ENCODE assay signal across 10 mouse cellular contexts in genomic region chr17:78244752-78245151, GRCm38 (mm10). TPM values are rescaled to one million over a fixed set of nuclear protein-coding genes. Genes with fewer than 3 reads are reported as not detected.
DNase-seq lines count a peak whose midpoint lies in the region; ATAC-seq and TF ChIP-seq lines count a peak whose summit lies in the region.
"Had no signal": no experiment of that assay in that cellular context is flagged by ENCODE, and none has a peak within 500 bp of the region (broad histone marks: within the 10 kb centered on the region; RNA-seq: fewer than 3 reads in every experiment).

No protein-coding gene starts in this region.

- no peaks in the 10 kb centered on the region for H3K27me3 ChIP-seq in heart, embryonic 11.5 days (ENCODE audit: control insufficient read depth, insufficient read depth, low read length)
- no peaks in the 10 kb centered on the region for H3K27me3 ChIP-seq in kidney, embryonic 16.5 days (ENCODE audit: insufficient read depth, low read length)
- H3K27me3 ChIP-seq in liver, postnatal 0 days (ENCODE audit: insufficient read depth, low read length): no peaks in the 10 kb centered on the region

- ATAC-seq in heart, embryonic 11.5 days (replicated peaks; ENCODE audit: insufficient number of reproducible peaks, low FRiP score, low TSS enrichment): no peak
- ATAC-seq in kidney, embryonic 16.5 days (ENCODE audit: low FRiP score, low TSS enrichment): no peak
- ATAC-seq in liver, postnatal 0 days: no peak

- WGBS in heart, embryonic 11.5 days (ENCODE audit: insufficient replicate concordance): 53% methylated on average over 6 of the region's 6 CpGs
- 41% methylated on average over 6 of the region's 6 CpGs for WGBS in lung, adult 2 months
- 41% methylated on average over 6 of the region's 6 CpGs for WGBS in kidney, embryonic 16.5 days
- WGBS in liver, postnatal 0 days (ENCODE audit: insufficient replicate concordance): 46% methylated on average over 6 of the region's 6 CpGs

- no peak for TF ChIP-seq EP300 in liver, postnatal 0 days (IDR thresholded peaks at IDR 0.05; ENCODE audit: low read depth)

- H3K36me3 ChIP-seq in heart, embryonic 11.5 days (ENCODE audit: control insufficient read depth, insufficient read depth, low read length): no peaks in the 10 kb centered on the region
- H3K36me3 ChIP-seq in kidney, embryonic 16.5 days (ENCODE audit: insufficient read depth, low read length): no peaks in the 10 kb centered on the region
- H3K36me3 ChIP-seq in liver, postnatal 0 days (replicated peaks; ENCODE audit: insufficient read depth, low read length): no peaks in the 10 kb centered on the region

- no peaks in the 10 kb centered on the region for H3K9me3 ChIP-seq in heart, embryonic 11.5 days (replicated peaks; ENCODE audit: control insufficient read depth, low read length)
- no peaks in the 10 kb centered on the region for H3K9me3 ChIP-seq in kidney, embryonic 16.5 days (ENCODE audit: low read length)
- no peaks in the 10 kb centered on the region for H3K9me3 ChIP-seq in liver, postnatal 0 days (ENCODE audit: low read length)

- H3K4me3 ChIP-seq in heart, embryonic 11.5 days (ENCODE audit: low read depth, low read length): no peak overlapping the region
- H3K4me3 ChIP-seq in lung, adult 2 months (replicated peaks; ENCODE audit: extremely low read depth, low read depth, low read length): peak overlapping the region; percentile 13
- H3K4me3 ChIP-seq in kidney, embryonic 16.5 days (ENCODE audit: low read length): no peak overlapping the region
- no peak overlapping the region for H3K4me3 ChIP-seq in liver, postnatal 0 days (ENCODE audit: low read depth, low read length)

- H3K4me1 ChIP-seq in heart, embryonic 11.5 days (ENCODE audit: control insufficient read depth, insufficient read depth, low read length): peaks cover 21% of the 10 kb centered on the region
- H3K4me1 ChIP-seq in lung, adult 2 months (ENCODE audit: control insufficient read depth, insufficient read depth, low read length): peaks cover 37% of the 10 kb centered on the region
- H3K4me1 ChIP-seq in kidney, embryonic 16.5 days (ENCODE audit: insufficient read depth, low read length): peaks cover 48% of the 10 kb centered on the region
- H3K4me1 ChIP-seq in liver, postnatal 0 days (ENCODE audit: insufficient read depth): peaks cover 20% of the 10 kb centered on the region

- no peak for TF ChIP-seq CTCF in lung, adult 2 months (IDR thresholded peaks at IDR 0.05; ENCODE audit: insufficient read depth, low read length)
- no peak for TF ChIP-seq CTCF in liver, postnatal 0 days (IDR thresholded peaks at IDR 0.05; ENCODE audit: low read depth)

- TF ChIP-seq POLR2A in lung, adult 2 months (IDR thresholded peaks at IDR 0.05; ENCODE audit: borderline replicate concordance, extremely low read depth, low read depth, low read length): no peak

- DNase-seq in heart, adult 8-10 months (ENCODE audit: low spot score): peak; percentile 49
- DNase-seq in lung, adult 2 months: no peak
- DNase-seq in lung, postnatal 14 days: no peak
- DNase-seq in liver, postnatal 0 days: no peak
- no peak for DNase-seq in layer of hippocampus, adult 18-20 months (ENCODE audit: low spot score in 2 of 2)
- no peak for DNase-seq in frontal cortex, postnatal 36 days (ENCODE audit: low spot score in 2 of 2)
- DNase-seq: right cerebral cortex, postnatal 25 days had no signal

- no peak overlapping the region for H3K4me2 ChIP-seq in heart, embryonic 11.5 days
- H3K4me2 ChIP-seq in kidney, embryonic 16.5 days (replicated peaks; ENCODE audit: low read depth, low read length): no peak overlapping the region
- peak overlapping the region; percentile 40; the same call in 1 of the 2 replicates for H3K4me2 ChIP-seq in liver, postnatal 0 days (ENCODE audit: low read depth, low read length)

- H3K27ac ChIP-seq in heart, embryonic 11.5 days (ENCODE audit: low read depth, low read length): no peak overlapping the region
- peak overlapping the region; percentile 39 for H3K27ac ChIP-seq in kidney, embryonic 16.5 days (ENCODE audit: low read length)
- peak overlapping the region; percentile 24; the same call in 1 of the 2 replicates for H3K27ac ChIP-seq in liver, postnatal 0 days (ENCODE audit: low read depth)
- H3K27ac ChIP-seq: macrophage had no signal

- no peak overlapping the region for H3K9ac ChIP-seq in heart, embryonic 11.5 days (ENCODE audit: low read depth, low read length)
- no peak overlapping the region for H3K9ac ChIP-seq in kidney, embryonic 16.5 days (replicated peaks; ENCODE audit: low read length)
- no peak overlapping the region for H3K9ac ChIP-seq in liver, postnatal 0 days (replicated peaks)

RNA-seq across cellular contexts. Expression of gene Crim1, which starts 44.7 kb away (rescaled TPM):
- 10 to 100 TPM; 58.6 to 70.9 (median 67.5) TPM for total RNA-seq in heart, adult 8-10 months (2022)
- polyA plus RNA-seq in heart, embryonic 11.5 days (2014; fragmentation: Nextera tagmentation; extraction: Ambion mirVana): 2.1 and 2.9 TPM in 2 replicates
- polyA plus RNA-seq in lung, adult 2 months (2012; rRNA removed): 95.7 and 119 TPM in 2 replicates
- polyA plus RNA-seq in kidney, embryonic 16.5 days (2015; fragmentation: Nextera tagmentation; extraction: Ambion mirVana): 5.3 and 5.4 TPM in 2 replicates
- 0.86 and 0.92 TPM in 2 replicates for polyA plus RNA-seq in liver, postnatal 0 days (2015; fragmentation: Nextera tagmentation; extraction: Ambion mirVana)
- 100 to 1,000 TPM; 151 TPM for total RNA-seq in layer of hippocampus, adult 18-20 months (2021)

Comparison
In these comparisons a context has a peak if more than half of its experiments do, and no peak if none do; other contexts are left out.
1. RNA of gene Crim1, which starts 44.7 kb away (polyA plus RNA-seq): 95.7 to 119 TPM in lung, adult 2 months; 5.3 to 5.4 TPM in kidney, embryonic 16.5 days, 2.1 to 2.9 TPM in heart, embryonic 11.5 days and 0.86 to 0.92 TPM in liver, postnatal 0 days; every median in the first group is over 10 times any median in the second.